Mouse (Mus musculus) CH12.LX (cell line): ENCODE measurements around the gene Gna15. TPM values are rescaled to one million over a fixed set of nuclear protein-coding genes. Genes with fewer than 3 reads are reported as not detected.

ENCODE experiments used
- DNase-seq: peaks from one replicate; pipeline ENCODE4 v3.0.0-alpha.2; 2013; ENCODE audit errors: extremely low read depth
- H3K27ac ChIP-seq: 2 replicates; pipeline ENCODE4 v1.5.1; 2012; ENCODE audit warnings: low read depth, mild to moderate bottlenecking, control low read depth, moderate library complexity; ENCODE audit not compliant: insufficient read depth
- H3K27me3 ChIP-seq: replicated peaks from 2 replicates; pipeline ENCODE3; 2012; ENCODE audit warnings: inconsistent platforms
- H3K36me3 ChIP-seq, 2 experiments: replicated peaks in 1 of 2; 2 replicates each; pipeline versions ENCODE3 to v1.6.1; 2012; ENCODE audit warnings: inconsistent platforms in 1 of 2, low read length in 1 of 2, mild to moderate bottlenecking in 1 of 2, mixed read lengths in 1 of 2, moderate library complexity in 1 of 2; ENCODE audit not compliant: control insufficient read depth in 1 of 2, insufficient read depth in 1 of 2
- H3K4me1 ChIP-seq, 2 experiments: 2 replicates each; pipeline ENCODE4 v1.6.1; 2012; ENCODE audit warnings: inconsistent platforms in 1 of 2, moderate library complexity in 1 of 2; ENCODE audit not compliant: insufficient read depth in 2 of 2, control insufficient read depth in 1 of 2
- H3K4me2 ChIP-seq: 2 replicates; pipeline ENCODE4 v1.6.1; 2012; ENCODE audit warnings: low read depth, mild to moderate bottlenecking, control low read depth; ENCODE audit not compliant: poor library complexity, insufficient read depth, severe bottlenecking
- H3K4me3 ChIP-seq, 3 experiments: fragments of 150-350 bp in 1 of 3; sonication (generic) in 1 of 3; replicated peaks in 1 of 3; 2 replicates each; pipeline versions ENCODE3 to v1.5.1; 2011 to 2012; ENCODE audit warnings: low read depth in 2 of 3, low read length in 2 of 3, mild to moderate bottlenecking in 2 of 3, moderate library complexity in 2 of 3, control low read depth in 1 of 3, improper control_type of control experiment in 1 of 3, inconsistent platforms in 1 of 3, mixed read lengths in 1 of 3; ENCODE audit not compliant: poor library complexity in 1 of 3
- H3K79me2 ChIP-seq: replicated peaks from 2 replicates; pipeline ENCODE4 v1.6.1; 2012; ENCODE audit warnings: mild to moderate bottlenecking, moderate library complexity; ENCODE audit not compliant: control insufficient read depth, poor library complexity, insufficient read depth, severe bottlenecking; ENCODE audit errors: extremely low read depth
- H3K9ac ChIP-seq: 2 replicates; pipeline ENCODE4 v1.6.1; 2012; ENCODE audit warnings: low read depth, mild to moderate bottlenecking, control low read depth, moderate library complexity; ENCODE audit not compliant: insufficient read depth
- H3K9me3 ChIP-seq: replicated peaks from 2 replicates; pipeline ENCODE3; 2012; ENCODE audit warnings: low read length, inconsistent platforms, mixed read lengths
- BHLHE40 ChIP-seq: IDR thresholded peaks from 2 replicates; pipeline ENCODE4 v1.6.1; 2011; ENCODE audit warnings: mild to moderate bottlenecking, low read depth, low read length, improper control_type of control experiment
- CHD1 ChIP-seq: IDR thresholded peaks from 2 replicates; pipeline ENCODE4 v1.6.1; 2012; ENCODE audit warnings: low read depth, low read length, improper control_type of control experiment, inconsistent platforms
- GABPA ChIP-seq: IDR thresholded peaks from 2 replicates; pipeline ENCODE4 v1.6.1; 2012; ENCODE audit warnings: low read depth, low read length, improper control_type of control experiment, inconsistent platforms; ENCODE audit not compliant: insufficient replicate concordance
- HCFC1 ChIP-seq: IDR thresholded peaks from 2 replicates; pipeline ENCODE4 v1.6.1; 2012; ENCODE audit warnings: low read depth, mild to moderate bottlenecking, inconsistent platforms, low read length, improper control_type of control experiment
- JUND ChIP-seq: conservative IDR thresholded peaks from 2 replicates; pipeline ENCODE4 v1.6.1; 2011; ENCODE audit warnings: low read depth, low read length, improper control_type of control experiment
- MAFK ChIP-seq: IDR thresholded peaks from 2 replicates; pipeline ENCODE4 v1.6.1; 2011; ENCODE audit warnings: low read length, improper control_type of control experiment; ENCODE audit not compliant: insufficient replicate concordance
- MAX ChIP-seq: IDR thresholded peaks from 2 replicates; pipeline ENCODE4 v1.6.1; 2011; ENCODE audit warnings: low read length, improper control_type of control experiment
- MEF2A ChIP-seq: IDR thresholded peaks from 2 replicates; pipeline ENCODE4 v1.6.1; 2014; ENCODE audit warnings: low read depth, mild to moderate bottlenecking, inconsistent platforms, low read length, improper control_type of control experiment, borderline replicate concordance
- MYC ChIP-seq: IDR thresholded peaks from 2 replicates; pipeline ENCODE4 v1.6.1; 2011; ENCODE audit warnings: low read depth, mild to moderate bottlenecking, improper control_type of control experiment, low read length
- NELFE ChIP-seq: IDR thresholded peaks from 2 replicates; pipeline ENCODE4 v1.6.1; 2011; ENCODE audit warnings: low read depth, low read length, improper control_type of control experiment
- NRF1 ChIP-seq: IDR thresholded peaks from 2 replicates; pipeline ENCODE4 v1.6.1; 2014; ENCODE audit warnings: low read depth, mild to moderate bottlenecking, inconsistent platforms, low read length, improper control_type of control experiment, moderate library complexity
- PAX5 ChIP-seq: IDR thresholded peaks from 2 replicates; pipeline ENCODE4 v1.6.1; 2012; ENCODE audit warnings: low read length, inconsistent platforms, mixed read lengths
- POLR2AphosphoS2 ChIP-seq: IDR thresholded peaks from 2 replicates; pipeline ENCODE4 v1.6.1; 2011; ENCODE audit warnings: low read depth, low read length, improper control_type of control experiment
- SMC3 ChIP-seq: IDR thresholded peaks from 2 replicates; pipeline ENCODE4 v1.6.1; 2011; ENCODE audit warnings: low read depth, low read length, improper control_type of control experiment
- ZC3H11A ChIP-seq: IDR thresholded peaks from 2 replicates; pipeline ENCODE4 v1.6.1; 2012; ENCODE audit warnings: low read depth, mild to moderate bottlenecking, inconsistent platforms, low read length, improper control_type of control experiment
- ZKSCAN1 ChIP-seq: IDR thresholded peaks from 2 replicates; pipeline ENCODE4 v1.6.1; 2012; ENCODE audit warnings: low read depth, inconsistent platforms, low read length, improper control_type of control experiment, borderline replicate concordance
- ZMIZ1 ChIP-seq: IDR thresholded peaks from 2 replicates; pipeline ENCODE4 v1.6.1; 2012; ENCODE audit warnings: low read depth, mild to moderate bottlenecking, inconsistent platforms, low read length, improper control_type of control experiment
- ZNF384 ChIP-seq: IDR thresholded peaks from 2 replicates; pipeline ENCODE4 v1.6.1; 2012; ENCODE audit warnings: low read depth, low read length, improper control_type of control experiment, inconsistent platforms
- dilution Hi-C: fragments of 300-500 bp; cut with MboI; formaldehyde crosslinking; loops from 2 replicates; pipeline ENCODE4 v1.14.3; 2020; ENCODE audit warnings: low sequenced_read_pairs; ENCODE audit not compliant: extremely low pct_unique_long_range_greater_than_20kb, extremely low pct_ligation_motif_present
- in situ Hi-C: fragments of 300-500 bp; cut with MboI; formaldehyde crosslinking; loops from 3 replicates; pipeline ENCODE4 v1.14.3; 2019; ENCODE audit warnings: low sequenced_read_pairs, low pct_ligation_motif_present, low pct_unique_long_range_greater_than_20kb, mixed read lengths
- polyA plus RNA-seq: library from polyadenylated mRNA; unstranded; fragments of >175 nt; gene quantifications from 2 replicates; pipeline ENCODE4 v1.2.1, GENCODE M21; 2012; ENCODE audit warnings: low read depth; ENCODE audit not compliant: insufficient read length
- total RNA-seq, 2 experiments: library from RNA; depleted of rRNA; stranded (reverse); fragments of 300-350 nt in 1 of 2; fragments of >200 nt in 1 of 2; gene quantifications; 2 replicates each; pipeline ENCODE4 v1.2.3; 2012 to 2014

Gna15 gene
- total and polyA plus RNA-seq, 3 experiments: 5.2 to 10.0 (median 5.2) TPM

- no peak for DNase-seq
- H3K4me2 ChIP-seq: no peak overlapping the region
- no peaks in the 10 kb centered on the region for H3K27me3 ChIP-seq
- dilution Hi-C loops (no loop called here), in situ Hi-C loops (no loop called here)
- peaks cover 5 to 62% of the 10 kb centered on the region in 2 experiments for H3K36me3 ChIP-seq
- peaks cover 12 to 72% of the 10 kb centered on the region in 2 experiments; a peak in 3 of 4 replicates for H3K4me1 ChIP-seq
- no peak overlapping the region for H3K9ac ChIP-seq
- peaks cover 12% of the 10 kb centered on the region for H3K79me2 ChIP-seq
- TF ChIP-seq MAFK: no peak
- TF ChIP-seq MAX: no peak
- TF ChIP-seq, all 38 proteins: peak for 0
- Histone ChIP-seq H3K4me3 (no peak overlapping the region), H3K9me3 (no peaks in the 10 kb centered on the region), H3K27ac (no peak overlapping the region)
Observed at GRCm38 (mm10) chr10:81541803-81542202, 17.8 kb upstream of the Gna15 start.

GRCm38 (mm10) chr10:81541363-81541762 lies 17.3 kb upstream of the Gna15 start:
- no peaks in the 10 kb centered on the region for H3K27me3 ChIP-seq
- TF ChIP-seq HCFC1: no peak
- no peak for TF ChIP-seq BHLHE40
- TF ChIP-seq ZKSCAN1: no peak
- no peak for TF ChIP-seq MAX
- TF ChIP-seq JUND: no peak
- no peak for TF ChIP-seq ZNF384
- TF ChIP-seq GABPA: no peak
- TF ChIP-seq NRF1: no peak
- TF ChIP-seq MYC: no peak
- no peak for TF ChIP-seq ZC3H11A
- no peak for TF ChIP-seq CHD1
- no peak for TF ChIP-seq SMC3
- no peak for TF ChIP-seq PAX5
- no peak for TF ChIP-seq MEF2A
- TF ChIP-seq NELFE: no peak
- no peak for TF ChIP-seq MAFK
- TF ChIP-seq POLR2AphosphoS2: no peak
- TF ChIP-seq ZMIZ1: no peak
- TF ChIP-seq, all 38 proteins: peak for 0
- Histone ChIP-seq H3K9ac (no peak overlapping the region), H3K4me3 (no peak overlapping the region), H3K79me2 (peaks cover 12% of the 10 kb centered on the region), H3K9me3 (no peaks in the 10 kb centered on the region), H3K4me1 (peaks cover 12 to 72% of the 10 kb centered on the region in 2 experiments; a peak in 3 of 4 replicates), H3K27ac (no peak overlapping the region), H3K36me3 (peaks cover 5 to 63% of the 10 kb centered on the region in 2 experiments), H3K4me2 (no peak overlapping the region)
- dilution Hi-C loops: no loop called here
- no peak for DNase-seq
- in situ Hi-C loops: no loop called here
